Mouse (Mus musculus): Measurements from ENCODE around the gene 6330403K07Rik. TPM values are rescaled to one million over a fixed set of nuclear protein-coding genes. Genes with fewer than 3 reads are reported as not detected.

6330403K07Rik gene
- polyA plus RNA-seq, 1 experiment from 2014 or later = 160 TPM

- WGBS = 4% methylated on average over 28 of the region's 28 CpGs
- peaks cover 18% of the 10 kb centered on the region; the same call in 1 of the 2 replicates for H3K36me3 ChIP-seq
- H3K4me3 ChIP-seq (replicated peaks) = peak overlapping the region; percentile 99
- H3K4me1 ChIP-seq = peaks cover 21% of the 10 kb centered on the region
- no peaks in the 10 kb centered on the region for H3K9me3 ChIP-seq (replicated peaks)
- H3K4me2 ChIP-seq (replicated peaks) = peak overlapping the region; percentile 74
- H3K9ac ChIP-seq = peak overlapping the region; percentile 93
- H3K27ac ChIP-seq (replicated peaks) = peak overlapping the region; percentile 89
- no peak; the same call in 1 of the 2 replicates for ATAC-seq (ENCODE audit: insufficient number of reproducible peaks, low FRiP score, low TSS enrichment, low read depth)
- no peaks in the 10 kb centered on the region for H3K27me3 ChIP-seq
Measured at GRCm38 (mm10) chr11:71018416-71019200, 14.7 kb downstream of the 6330403K07Rik start.

DNA sequence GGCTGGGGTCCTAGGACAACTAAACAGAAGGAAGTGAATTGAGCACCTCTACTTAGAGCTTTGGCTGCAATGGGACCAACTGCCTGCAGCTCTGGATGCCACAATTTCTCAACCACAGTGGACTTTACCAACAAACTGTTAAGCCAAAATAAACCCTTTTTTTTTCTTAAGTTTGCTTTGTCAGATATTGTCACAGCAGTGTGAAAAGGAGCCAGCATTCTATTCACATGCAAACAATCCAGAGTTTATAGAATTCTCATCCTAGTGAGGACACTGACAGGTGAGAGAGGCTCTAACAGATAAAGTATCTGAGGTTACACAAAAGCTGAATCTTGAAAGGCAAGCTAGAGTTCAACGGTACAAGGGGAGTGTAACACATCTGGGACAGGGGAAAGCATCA is 16.3 kb downstream of the 6330403K07Rik start:
- H3K36me3 ChIP-seq = peaks cover 24% of the 10 kb centered on the region
- no peaks in the 10 kb centered on the region for H3K9me3 ChIP-seq (replicated peaks)
- peaks cover 21% of the 10 kb centered on the region for H3K4me1 ChIP-seq
- H3K9ac ChIP-seq = no peak overlapping the region
- 95% methylated on average over 1 of the region's 1 CpGs for WGBS
- no peaks in the 10 kb centered on the region for H3K27me3 ChIP-seq
- no peak for ATAC-seq (ENCODE audit: insufficient number of reproducible peaks, low FRiP score, low TSS enrichment, low read depth)
- H3K4me2 ChIP-seq (replicated peaks) = no peak overlapping the region
- H3K27ac ChIP-seq (replicated peaks) = no peak overlapping the region
- no peak overlapping the region for H3K4me3 ChIP-seq (replicated peaks)

DNA sequence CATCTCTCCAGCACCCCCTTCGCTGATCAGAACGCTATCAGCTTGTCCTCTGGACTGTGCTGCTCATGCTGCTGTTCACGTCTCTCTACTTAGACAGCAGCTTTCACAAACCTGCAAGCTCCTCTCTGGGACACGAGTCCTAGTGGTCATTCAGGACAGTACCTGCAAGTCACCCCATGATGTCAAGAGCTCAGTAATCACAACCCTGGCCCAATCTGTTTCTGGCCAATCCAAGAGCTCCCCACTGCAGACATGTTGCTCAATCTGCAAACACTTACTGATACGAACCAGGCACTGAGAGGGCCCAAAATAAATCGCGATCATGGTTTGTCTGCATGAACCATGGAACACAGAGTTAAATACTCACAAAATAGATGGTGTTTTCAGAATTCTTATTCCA is 20.6 kb downstream of the 6330403K07Rik start:
- Histone ChIP-seq H3K4me2 (replicated peaks) (no peak overlapping the region), H3K36me3 (peaks cover 46% of the 10 kb centered on the region), H3K27me3 (no peaks in the 10 kb centered on the region), H3K27ac (replicated peaks) (no peak overlapping the region), H3K4me1 (peaks cover 12% of the 10 kb centered on the region), H3K9ac (no peak overlapping the region), H3K4me3 (replicated peaks) (no peak overlapping the region), H3K9me3 (replicated peaks) (no peaks in the 10 kb centered on the region)
- ATAC-seq (ENCODE audit: insufficient number of reproducible peaks, low FRiP score, low TSS enrichment, low read depth) = no peak
- 93% methylated on average over 7 of the region's 7 CpGs for whole genome bisulfite sequencing

GRCm38 (mm10) chr11:71008321-71008720 is 25.0 kb downstream of the 6330403K07Rik start:
- Histone ChIP-seq H3K27ac (replicated peaks) (no peak overlapping the region), H3K9ac (no peak overlapping the region), H3K36me3 (peaks cover 43% of the 10 kb centered on the region), H3K4me3 (replicated peaks) (no peak overlapping the region), H3K27me3 (no peaks in the 10 kb centered on the region), H3K4me2 (replicated peaks) (no peak overlapping the region), H3K4me1 (peaks cover 2% of the 10 kb centered on the region), H3K9me3 (replicated peaks) (no peaks in the 10 kb centered on the region)
- ATAC-seq (ENCODE audit: insufficient number of reproducible peaks, low FRiP score, low TSS enrichment, low read depth) = no peak
- WGBS = 89% methylated on average over 3 of the region's 3 CpGs

DNA sequence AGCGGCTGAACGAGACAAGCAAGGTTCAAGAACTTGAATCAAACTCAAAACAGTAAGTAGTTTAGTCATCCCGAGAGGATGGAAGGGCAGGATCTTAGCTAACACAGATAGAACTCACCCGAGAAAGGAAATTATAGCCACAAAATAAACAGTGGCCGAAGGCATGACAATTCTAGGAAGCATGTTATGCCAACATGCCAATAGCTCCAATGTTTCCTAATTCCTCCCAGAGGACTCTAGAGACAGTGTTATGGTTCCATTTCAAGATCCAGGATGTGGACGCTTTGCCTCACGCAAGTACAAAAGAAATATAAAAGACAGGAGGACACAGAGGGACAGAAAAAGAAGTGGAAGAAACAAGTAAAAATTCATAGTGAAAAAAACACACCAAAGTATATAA is 25.5 kb downstream of the 6330403K07Rik start:
- Histone ChIP-seq H3K4me2 (replicated peaks) (no peak overlapping the region), H3K4me3 (replicated peaks) (no peak overlapping the region), H3K27ac (replicated peaks) (no peak overlapping the region), H3K9me3 (replicated peaks) (no peaks in the 10 kb centered on the region), H3K9ac (no peak overlapping the region), H3K36me3 (peaks cover 42% of the 10 kb centered on the region), H3K27me3 (no peaks in the 10 kb centered on the region), H3K4me1 (peaks cover 7% of the 10 kb centered on the region)
- ATAC-seq (ENCODE audit: insufficient number of reproducible peaks, low FRiP score, low TSS enrichment, low read depth) = no peak
- 86% methylated on average over 7 of the region's 7 CpGs for WGBS

- 93% methylated on average over 6 of the region's 6 CpGs for whole genome bisulfite sequencing
- no peak overlapping the region for H3K9ac ChIP-seq
- H3K27ac ChIP-seq (replicated peaks) = no peak overlapping the region
- H3K36me3 ChIP-seq = peaks cover 34% of the 10 kb centered on the region
- ATAC-seq (ENCODE audit: insufficient number of reproducible peaks, low FRiP score, low TSS enrichment, low read depth) = no peak
- no peak overlapping the region for H3K4me2 ChIP-seq (replicated peaks)
- no peaks in the 10 kb centered on the region for H3K27me3 ChIP-seq
- H3K4me3 ChIP-seq (replicated peaks) = no peak overlapping the region
- H3K4me1 ChIP-seq = peaks cover 15% of the 10 kb centered on the region
- H3K9me3 ChIP-seq (replicated peaks) = no peaks in the 10 kb centered on the region
Measured at GRCm38 (mm10) chr11:71007026-71007425, 26.3 kb downstream of the 6330403K07Rik start.

DNA sequence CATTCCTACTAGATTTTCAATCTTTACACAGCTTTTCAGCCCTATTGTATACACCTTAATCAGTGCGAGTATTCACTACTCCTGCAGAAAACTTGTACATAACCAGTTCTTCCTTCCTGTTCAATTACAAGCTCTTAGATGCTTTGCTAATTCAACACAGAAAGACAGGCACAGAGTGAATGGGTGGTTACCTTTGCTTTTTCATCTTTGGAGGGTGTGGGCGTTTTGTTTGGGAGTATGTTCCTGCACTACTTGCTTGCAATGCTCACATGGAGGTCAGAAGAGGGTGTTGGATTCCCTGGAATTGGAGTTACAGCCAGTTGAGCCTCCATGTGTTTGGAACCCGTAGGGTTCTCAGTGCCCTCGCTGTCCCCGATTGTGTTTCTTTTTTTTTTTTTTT is 28.3 kb downstream of the 6330403K07Rik start:
- no peaks in the 10 kb centered on the region for H3K9me3 ChIP-seq (replicated peaks)
- H3K27ac ChIP-seq (replicated peaks) = 0 out of 2 replicates have a peak overlapping the region, but pooled peaks have one; percentile 40
- H3K36me3 ChIP-seq = peaks cover 18% of the 10 kb centered on the region
- no peak for ATAC-seq (ENCODE audit: insufficient number of reproducible peaks, low FRiP score, low TSS enrichment, low read depth)
- H3K27me3 ChIP-seq = no peaks in the 10 kb centered on the region
- H3K4me3 ChIP-seq (replicated peaks) = peak overlapping the region; percentile 100
- peak overlapping the region; percentile 45 for H3K4me2 ChIP-seq (replicated peaks)
- 56% methylated on average over 5 of the region's 5 CpGs for WGBS
- H3K9ac ChIP-seq = no peak overlapping the region
- peaks cover 15% of the 10 kb centered on the region for H3K4me1 ChIP-seq

GRCm38 (mm10) chr11:71004316-71004773 is 29.0 kb downstream of the 6330403K07Rik start, which contains the start of gene Dhx33:
Gene Dhx33, minus strand, starts transcription at chr11:71004437.
- WGBS = under 1% methylated on average over 35 of the region's 35 CpGs
- Histone ChIP-seq H3K4me1 (peaks cover 15% of the 10 kb centered on the region), H3K27ac (replicated peaks) (peak within 1 kb of the TSS; percentile 80), H3K4me2 (replicated peaks) (peak within 1 kb of the TSS; percentile 84), H3K9ac (peak within 1 kb of the TSS; percentile 62), H3K9me3 (replicated peaks) (no peaks in the 10 kb centered on the region), H3K4me3 (replicated peaks) (peak within 1 kb of the TSS; percentile 100), H3K27me3 (no peaks in the 10 kb centered on the region), H3K36me3 (peaks cover 16% of the 10 kb centered on the region)
- peak; percentile 97 for ATAC-seq (ENCODE audit: insufficient number of reproducible peaks, low FRiP score, low TSS enrichment, low read depth)

- 3% methylated on average over 49 of the region's 49 CpGs for WGBS
- peak; percentile 47 for ATAC-seq (ENCODE audit: insufficient number of reproducible peaks, low FRiP score, low TSS enrichment, low read depth)
Measured at GRCm38 (mm10) chr11:71003611-71004315, 29.6 kb downstream of the 6330403K07Rik start.

DNA sequence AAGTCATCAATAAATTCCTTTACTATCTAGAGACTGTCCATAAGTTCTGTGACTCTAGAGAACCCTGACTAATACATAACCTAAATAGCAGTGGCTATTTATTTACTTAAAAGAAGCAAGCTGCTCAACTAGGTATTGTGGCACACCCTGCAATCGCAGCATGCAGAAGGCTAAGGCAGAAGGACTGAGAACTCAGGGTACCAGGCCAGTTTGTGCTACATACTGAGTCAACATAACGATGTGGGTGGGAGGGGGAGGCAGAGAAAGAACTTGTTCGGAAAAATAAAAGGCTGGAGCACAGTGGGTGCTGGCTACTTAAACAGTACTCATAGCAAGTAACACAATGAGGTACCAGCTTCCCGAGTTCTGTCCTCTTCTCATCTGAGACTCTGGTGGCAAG is 32.1 kb downstream of the 6330403K07Rik start:
- Histone ChIP-seq H3K4me3 (replicated peaks) (no peak overlapping the region), H3K4me2 (replicated peaks) (no peak overlapping the region), H3K9me3 (replicated peaks) (no peaks in the 10 kb centered on the region), H3K27me3 (no peaks in the 10 kb centered on the region), H3K27ac (replicated peaks) (no peak overlapping the region), H3K4me1 (peaks cover 15% of the 10 kb centered on the region), H3K36me3 (peaks cover 30% of the 10 kb centered on the region), H3K9ac (no peak overlapping the region)
- no peak for ATAC-seq (ENCODE audit: insufficient number of reproducible peaks, low FRiP score, low TSS enrichment, low read depth)
- 91% methylated on average over 4 of the region's 4 CpGs for WGBS

More at GRCm38 (mm10) chr11:71003611-71004315, 29.6 kb downstream of the 6330403K07Rik start:
- no peaks in the 10 kb centered on the region for H3K27me3 ChIP-seq
- peak overlapping the region; percentile 100 for H3K4me3 ChIP-seq (replicated peaks)
- H3K9me3 ChIP-seq (replicated peaks) = no peaks in the 10 kb centered on the region
- H3K4me2 ChIP-seq (replicated peaks) = peak overlapping the region; percentile 84
- peak overlapping the region; percentile 80 for H3K27ac ChIP-seq (replicated peaks)
- peaks cover 17% of the 10 kb centered on the region for H3K36me3 ChIP-seq
- peak overlapping the region; percentile 62 for H3K9ac ChIP-seq
- H3K4me1 ChIP-seq = peaks cover 15% of the 10 kb centered on the region

GRCm38 (mm10) chr11:70982557-70983228 is 50.6 kb downstream of the 6330403K07Rik start, which contains the start of gene C1qbp:
Gene C1qbp, minus strand, starts transcription at chr11:70983026.
- 0 out of 2 replicates have a peak within 1 kb of the TSS, but pooled peaks have one; percentile 31 for H3K27ac ChIP-seq (replicated peaks)
- peak within 1 kb of the TSS; percentile 68 for H3K4me2 ChIP-seq (replicated peaks)
- H3K27me3 ChIP-seq = no peaks in the 10 kb centered on the region
- under 1% methylated on average over 57 of the region's 64 CpGs for WGBS
- H3K4me3 ChIP-seq (replicated peaks) = peak within 1 kb of the TSS; percentile 78
- peaks cover 16% of the 10 kb centered on the region for H3K4me1 ChIP-seq
- H3K9me3 ChIP-seq (replicated peaks) = no peaks in the 10 kb centered on the region
- H3K9ac ChIP-seq = peak within 1 kb of the TSS; percentile 69
- H3K36me3 ChIP-seq = peaks cover 63% of the 10 kb centered on the region
- peak; percentile 95 for ATAC-seq (ENCODE audit: insufficient number of reproducible peaks, low FRiP score, low TSS enrichment, low read depth)

All from embryonic facial prominence, embryonic 15.5 days (tissue).